Mouse (Mus musculus) thymus, adult 2 months (tissue): ENCODE data around the gene Zfp385b. TPM values are rescaled to one million over a fixed set of nuclear protein-coding genes. Genes with fewer than 3 reads are reported as not detected.

ENCODE experiments used
- DNase-seq: peaks from one replicate; pipeline ENCODE4 v3.0.0; 2021
- H3K27ac ChIP-seq: fragments of 200-500 bp; 2 replicates; pipeline ENCODE4 v1.5.1; 2012; ENCODE audit warnings: low read length, control low read depth; ENCODE audit not compliant: control insufficient read depth, insufficient read depth
- H3K27me3 ChIP-seq: fragments of 200-500 bp; 2 replicates; pipeline ENCODE4 v1.6.1; 2012; ENCODE audit warnings: mild to moderate bottlenecking, low read length, moderate library complexity, mixed read lengths; ENCODE audit not compliant: control insufficient read depth, insufficient read depth
- H3K36me3 ChIP-seq: fragments of 200-500 bp; 2 replicates; pipeline ENCODE4 v1.6.1; 2012; ENCODE audit warnings: mild to moderate bottlenecking, low read length, moderate library complexity; ENCODE audit not compliant: control insufficient read depth, insufficient read depth
- H3K4me1 ChIP-seq: fragments of 200-500 bp; replicated peaks from 2 replicates; pipeline ENCODE4 v1.6.1; 2012; ENCODE audit warnings: low read length; ENCODE audit not compliant: control insufficient read depth, insufficient read depth
- H3K4me3 ChIP-seq: fragments of 200-500 bp; 2 replicates; pipeline ENCODE4 v1.5.1; 2012; ENCODE audit warnings: mild to moderate bottlenecking, low read length, control low read depth, moderate library complexity; ENCODE audit not compliant: control insufficient read depth, insufficient read depth
- CTCF ChIP-seq: fragments of 200-500 bp; IDR thresholded peaks from 2 replicates; pipeline ENCODE4 v1.5.1; 2012; ENCODE audit warnings: mild to moderate bottlenecking, control low read depth, low read length, moderate library complexity, borderline replicate concordance; ENCODE audit not compliant: control insufficient read depth, poor library complexity, insufficient read depth; ENCODE audit errors: extremely low read depth
- POLR2A ChIP-seq: fragments of 200-500 bp; IDR thresholded peaks from 2 replicates; pipeline ENCODE4 v1.6.1; 2012; ENCODE audit warnings: mild to moderate bottlenecking, low read length, control low read depth, moderate library complexity; ENCODE audit not compliant: control insufficient read depth, poor library complexity, insufficient read depth; ENCODE audit errors: extremely low read depth
- WGBS: fragments of 180-500 bp; shearing (Covaris S2); methylation state at CpG from one replicate; pipeline ENCODE4 v1.1.7; 2018; 5-methylcytosine and 5-hydroxymethylcytosine counted together
- polyA plus RNA-seq: library from polyadenylated mRNA; depleted of rRNA; stranded (reverse); fragments of >200 nt; gene quantifications from 2 replicates; pipeline ENCODE4 v1.2.3, GENCODE M21; 2012

The Zfp385b gene
- polyA plus RNA-seq, 1 experiment, result 0.84 TPM

- WGBS, result 94% methylated on average over 4 of the region's 4 CpGs
- H3K4me1 ChIP-seq, result no peaks in the 10 kb centered on the region
- H3K36me3 ChIP-seq, result no peaks in the 10 kb centered on the region
- no peak overlapping the region for H3K4me3 ChIP-seq
- H3K27ac ChIP-seq, result no peak overlapping the region
- DNase-seq, result no peak
- H3K27me3 ChIP-seq, result no peaks in the 10 kb centered on the region
- TF ChIP-seq POLR2A, result no peak
- no peak for TF ChIP-seq CTCF
These were observed 292.6 kb downstream of the Zfp385b start for GRCm38 (mm10) chr2:77526803-77527202.

- 78% methylated on average over 5 of the region's 5 CpGs for WGBS
- TF ChIP-seq CTCF (no peak), POLR2A (no peak)
- Histone ChIP-seq H3K36me3 (no peaks in the 10 kb centered on the region), H3K4me1 (no peaks in the 10 kb centered on the region), H3K27me3 (no peaks in the 10 kb centered on the region), H3K27ac (no peak overlapping the region), H3K4me3 (no peak overlapping the region)
- no peak for DNase-seq
These were observed 293.1 kb downstream of the Zfp385b start for GRCm38 (mm10) chr2:77526301-77526700.

- Histone ChIP-seq H3K4me3 (no peak overlapping the region), H3K27me3 (no peaks in the 10 kb centered on the region), H3K36me3 (no peaks in the 10 kb centered on the region), H3K4me1 (no peaks in the 10 kb centered on the region), H3K27ac (no peak overlapping the region)
- TF ChIP-seq CTCF, result no peak
- TF ChIP-seq POLR2A, result no peak
- WGBS, result 92% methylated on average over 4 of the region's 4 CpGs
- no peak for DNase-seq
These were observed 297.2 kb downstream of the Zfp385b start for GRCm38 (mm10) chr2:77522223-77522622.

DNA sequence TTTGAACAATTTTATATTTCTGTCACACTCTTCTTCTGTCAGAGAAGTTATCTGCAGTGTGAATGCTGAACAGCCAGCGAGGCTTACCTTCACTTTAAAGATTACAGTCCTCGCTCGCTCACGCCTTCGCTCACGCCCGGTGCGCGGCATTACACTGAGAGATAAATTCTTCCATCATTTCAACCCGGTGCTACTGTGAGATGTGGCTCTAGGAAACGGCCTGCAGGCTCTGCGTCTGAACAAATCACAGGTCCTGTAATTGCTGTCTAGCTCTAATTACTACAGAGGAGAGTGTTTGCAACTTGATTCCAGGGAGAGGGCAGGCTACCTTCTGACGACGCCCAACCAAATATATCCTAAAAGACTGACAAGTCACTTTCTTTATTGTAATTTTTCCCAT is 300.1 kb downstream of the Zfp385b start:
- Histone ChIP-seq H3K27me3 (no peaks in the 10 kb centered on the region), H3K4me3 (no peak overlapping the region), H3K36me3 (no peaks in the 10 kb centered on the region), H3K27ac (no peak overlapping the region), H3K4me1 (no peaks in the 10 kb centered on the region)
- TF ChIP-seq POLR2A (no peak), CTCF (no peak)
- 5% methylated on average over 14 of the region's 14 CpGs for WGBS
- DNase-seq, result no peak

GRCm38 (mm10) chr2:77518693-77519092 is 300.7 kb downstream of the Zfp385b start:
- Histone ChIP-seq H3K36me3 (no peaks in the 10 kb centered on the region), H3K27ac (no peak overlapping the region), H3K4me3 (no peak overlapping the region), H3K27me3 (no peaks in the 10 kb centered on the region), H3K4me1 (no peaks in the 10 kb centered on the region)
- WGBS, result 15% methylated on average over 8 of the region's 8 CpGs
- no peak for DNase-seq
- TF ChIP-seq CTCF, result no peak
- TF ChIP-seq POLR2A, result no peak

GRCm38 (mm10) chr2:77516606-77517005 is 302.8 kb downstream of the Zfp385b start:
- WGBS, result 94% methylated on average over 5 of the region's 5 CpGs
- H3K4me3 ChIP-seq, result no peak overlapping the region

GRCm38 (mm10) chr2:77515654-77516053 is 303.8 kb downstream of the Zfp385b start:
- no peaks in the 10 kb centered on the region for H3K4me1 ChIP-seq
- DNase-seq, result no peak
- H3K36me3 ChIP-seq, result no peaks in the 10 kb centered on the region
- no peak overlapping the region for H3K4me3 ChIP-seq
- H3K27ac ChIP-seq, result no peak overlapping the region
- 84% methylated on average over 6 of the region's 6 CpGs for WGBS
- TF ChIP-seq CTCF (no peak), POLR2A (no peak)
- no peaks in the 10 kb centered on the region for H3K27me3 ChIP-seq

More at GRCm38 (mm10) chr2:77516606-77517005, 302.8 kb downstream of the Zfp385b start:
- no peak for TF ChIP-seq CTCF
- TF ChIP-seq POLR2A, result no peak
- Histone ChIP-seq H3K27me3 (no peaks in the 10 kb centered on the region), H3K27ac (no peak overlapping the region), H3K36me3 (no peaks in the 10 kb centered on the region), H3K4me1 (no peaks in the 10 kb centered on the region)
- no peak for DNase-seq
